Mouse (Mus musculus) monocyte, adult 5-6 weeks (primary cell): Measurements from ENCODE around the gene Rab6b. TPM values are rescaled to one million over a fixed set of nuclear protein-coding genes. Genes with fewer than 3 reads are reported as not detected.

Experiments used
- ATAC-seq: fragments of 153-309, 156-312 bp; replicated peaks from 2 replicates; pipeline ENCODE4 v1.8.0; 2017; ENCODE audit warnings: mild to moderate bottlenecking; ENCODE audit not compliant: low TSS enrichment, insufficient number of reproducible peaks, severe bottlenecking, poor library complexity, low FRiP score
- total RNA-seq: library from RNA; stranded (forward); fragments of 200-1000, 200-491, 200-594 nt; gene quantifications from 3 replicates; pipeline ENCODE4 v1.2.3, GENCODE M21; 2017

Gene Rab6b
- total RNA-seq, 1 experiment from 2014 or later, result 0.48 TPM

GRCm38 (mm10) chr9:103091039-103091883, 20.3 kb upstream of the Rab6b start:
- ATAC-seq, result no peak

- peak; percentile 59 for ATAC-seq
Observed at GRCm38 (mm10) chr9:103092248-103092647, 19.3 kb upstream of the Rab6b start.

DNA sequence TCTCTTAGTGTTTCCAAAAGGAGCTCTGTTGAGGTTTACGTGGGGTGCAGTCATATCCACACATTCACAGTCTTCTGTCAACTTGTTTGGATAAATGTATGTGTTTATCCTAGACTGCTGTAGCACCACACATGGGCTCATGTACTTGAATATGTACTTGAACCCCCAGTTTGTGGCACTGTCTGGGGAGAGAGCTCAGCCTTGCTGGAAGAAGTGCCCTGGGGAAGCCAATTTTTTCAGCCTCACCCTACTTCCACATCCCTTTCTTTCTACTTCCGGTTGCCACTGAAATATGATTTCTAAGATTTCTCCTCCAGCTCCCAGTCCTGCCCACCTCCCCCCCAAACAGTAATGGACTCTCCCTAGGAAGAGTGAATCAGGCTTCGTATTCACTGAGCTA, 17.9 kb upstream of the Rab6b start:
- ATAC-seq, result no peak

DNA sequence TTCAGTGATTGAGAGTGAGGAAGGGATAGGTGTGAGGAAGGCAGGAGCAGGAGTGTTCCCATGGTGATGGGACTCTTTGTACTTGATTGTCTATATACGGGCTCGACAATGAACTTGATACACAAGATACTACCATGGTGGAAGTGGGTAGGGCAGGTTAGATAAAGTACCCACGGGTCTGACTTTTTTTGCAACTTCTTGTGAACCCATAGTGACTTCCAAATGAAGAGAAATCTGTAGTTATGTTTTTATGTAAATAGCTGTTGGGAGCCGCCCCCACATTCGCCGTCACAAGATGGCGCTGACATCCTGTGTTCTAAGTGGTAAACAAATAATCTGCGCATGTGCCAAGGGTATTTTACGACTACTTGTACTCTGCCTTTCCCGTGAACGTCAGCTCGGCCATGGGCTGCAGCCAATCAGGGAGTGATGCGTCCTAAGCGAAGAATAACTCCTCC, 3.2 kb upstream of the Rab6b start:
- 0 out of 2 replicates have a peak, but pooled peaks have one; percentile 19 for ATAC-seq

DNA sequence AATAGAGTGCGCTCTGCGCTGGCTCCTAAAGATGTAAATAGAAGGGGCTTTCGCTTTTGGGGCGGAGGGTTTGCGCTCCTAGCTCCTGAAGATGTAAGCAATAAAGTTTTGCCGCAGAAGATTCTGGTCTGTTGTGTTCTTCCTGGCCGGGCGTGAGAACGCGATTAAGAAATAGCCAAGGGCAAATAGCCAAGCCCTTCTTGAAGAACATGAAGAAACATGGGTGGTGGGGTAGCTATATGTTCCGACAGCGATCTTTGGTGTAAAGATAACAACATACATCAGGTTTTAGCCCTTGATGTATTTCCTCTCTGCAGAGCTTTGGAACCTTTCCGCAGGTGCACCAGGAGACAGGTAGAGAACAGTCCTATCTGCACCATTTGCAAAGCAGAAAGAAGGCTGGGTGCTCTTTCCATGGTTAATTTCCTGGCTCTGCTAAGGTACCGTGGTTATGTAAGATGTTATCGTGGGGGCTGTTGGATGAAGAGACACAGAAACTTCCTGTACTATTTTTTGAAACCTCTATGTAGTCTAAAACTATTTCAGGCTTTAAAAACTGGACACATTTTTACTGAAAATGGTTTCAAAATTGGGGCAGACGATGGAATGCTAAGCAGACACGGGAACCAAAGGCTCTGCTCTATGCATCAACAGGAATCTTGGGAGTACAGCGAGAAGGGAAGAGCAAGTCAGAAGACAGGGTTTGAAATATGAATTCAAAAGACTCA, 2.5 kb upstream of the Rab6b start:
- no peak for ATAC-seq

- ATAC-seq, result no peak
Observed at GRCm38 (mm10) chr9:103109911-103110310, 1.7 kb upstream of the Rab6b start.

GRCm38 (mm10) chr9:103110727-103111501, 673 bp upstream of the Rab6b start:
- no peak for ATAC-seq

- ATAC-seq, result no peak
Observed at GRCm38 (mm10) chr9:103112471-103113271, 1.1 kb downstream of the Rab6b start.

- no peak for ATAC-seq
Observed at GRCm38 (mm10) chr9:103113351-103113750, 1.8 kb downstream of the Rab6b start.

- ATAC-seq, result no peak
Observed at GRCm38 (mm10) chr9:103114326-103114725, 2.7 kb downstream of the Rab6b start.

DNA sequence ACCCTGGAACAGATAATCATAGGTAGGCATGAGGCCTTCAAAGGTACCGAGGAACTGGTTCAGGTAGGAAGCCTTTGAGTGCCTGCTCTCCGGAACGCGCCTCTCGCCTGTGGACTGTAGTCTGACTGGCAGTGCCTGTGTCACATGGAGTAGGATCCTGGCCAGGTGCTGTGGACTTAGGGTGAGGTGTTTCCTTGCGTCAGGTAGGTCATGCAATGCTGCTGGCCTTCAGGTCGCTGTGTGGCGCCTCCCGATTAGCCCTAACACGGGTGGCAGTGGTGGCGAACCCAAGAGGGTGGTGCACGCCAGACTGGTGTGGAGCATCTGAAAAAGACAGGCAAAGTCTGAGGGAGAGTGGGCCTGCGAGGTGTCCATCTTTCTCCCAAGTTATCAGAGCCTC, 3.3 kb downstream of the Rab6b start:
- no peak for ATAC-seq

DNA sequence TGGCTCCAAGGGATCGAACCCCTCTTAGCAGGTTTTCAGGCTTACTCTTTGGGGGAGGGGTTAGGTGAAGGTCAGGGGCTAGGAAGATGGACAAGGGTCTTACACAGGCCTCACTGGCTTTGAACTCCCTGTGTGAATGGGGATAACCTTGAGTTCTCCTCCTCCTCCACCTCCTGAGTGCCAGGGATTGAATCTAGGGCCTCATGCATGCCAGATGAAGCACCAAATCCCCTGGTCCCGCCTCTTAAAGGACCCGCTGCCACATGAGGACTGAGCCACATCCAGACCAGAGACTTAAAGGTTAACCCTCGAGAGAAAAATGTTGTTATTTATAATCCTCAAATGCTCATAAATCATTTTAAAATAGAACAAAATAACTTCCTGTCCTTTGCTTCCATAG, 5.4 kb downstream of the Rab6b start:
- ATAC-seq, result no peak

DNA sequence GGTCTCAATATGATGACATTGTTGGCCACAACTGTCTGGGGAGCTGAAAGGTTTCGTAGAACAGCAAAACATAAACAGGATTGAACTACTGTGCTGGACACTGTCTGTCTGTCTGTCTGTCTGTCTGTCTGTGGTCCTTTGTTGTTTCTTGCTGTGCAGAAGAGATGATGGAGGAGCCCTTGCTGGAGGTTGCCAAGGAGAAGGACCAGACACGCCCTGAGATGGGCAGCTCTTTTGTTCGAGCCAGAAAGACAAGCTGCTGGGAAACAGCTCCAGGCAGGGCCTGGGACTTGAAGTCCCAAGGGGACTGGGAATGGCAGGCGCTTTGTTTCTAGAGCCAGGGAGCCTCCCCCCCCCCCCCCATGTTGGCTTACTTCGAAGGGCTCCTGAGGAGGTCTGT, 5.9 kb downstream of the Rab6b start:
- ATAC-seq, result no peak

DNA sequence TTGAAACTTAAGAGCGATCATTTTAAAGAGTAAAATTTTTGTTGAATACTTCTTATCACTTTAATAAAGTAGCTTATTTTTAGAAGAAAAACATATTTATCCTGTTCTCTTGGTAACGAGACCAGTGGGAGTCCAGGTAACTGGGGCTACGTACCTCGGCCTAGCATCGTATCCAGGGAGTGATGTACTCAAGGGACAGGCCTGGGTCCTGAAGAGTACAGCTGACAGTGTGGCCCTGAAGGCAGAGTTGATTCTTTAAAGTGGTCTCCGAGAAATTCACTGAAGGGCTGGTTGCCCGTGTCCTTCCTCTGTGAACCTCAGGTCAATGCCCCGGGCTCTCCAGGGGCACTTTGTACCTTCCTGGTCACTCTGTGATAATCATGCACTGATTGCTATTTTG, 6.4 kb downstream of the Rab6b start:
- ATAC-seq, result no peak

DNA sequence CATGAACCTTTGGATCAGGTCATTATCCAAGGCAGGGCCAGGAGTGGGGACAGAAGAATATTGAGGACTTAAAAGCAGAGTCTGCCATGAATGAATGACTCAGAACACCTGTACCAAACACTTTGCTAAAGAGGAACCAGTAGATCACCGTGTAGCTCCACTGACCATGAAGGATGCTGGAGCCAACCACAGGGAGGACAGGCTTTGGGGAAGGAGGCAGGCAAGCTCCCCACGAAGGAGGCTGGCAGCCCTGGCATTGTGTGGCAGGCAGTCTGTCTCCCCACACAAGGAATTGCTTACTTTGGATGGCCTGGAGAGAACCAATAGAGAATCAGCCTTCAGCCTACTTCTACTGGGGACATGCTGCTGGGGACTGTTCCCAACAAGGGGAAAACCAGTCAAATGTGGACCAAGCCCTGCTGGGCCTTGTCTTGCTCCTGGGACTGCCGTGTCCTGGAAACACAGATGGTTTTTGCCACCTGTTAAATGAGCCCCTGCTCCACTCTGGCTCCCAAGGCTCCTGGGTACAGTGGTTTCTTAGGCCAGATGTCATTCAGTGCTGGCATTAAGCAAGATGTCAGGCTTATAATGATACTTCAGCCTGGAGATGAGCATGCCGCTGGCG, 7.2 kb downstream of the Rab6b start:
- ATAC-seq, result no peak

GRCm38 (mm10) chr9:103119781-103120180, 8.2 kb downstream of the Rab6b start:
- no peak for ATAC-seq

DNA sequence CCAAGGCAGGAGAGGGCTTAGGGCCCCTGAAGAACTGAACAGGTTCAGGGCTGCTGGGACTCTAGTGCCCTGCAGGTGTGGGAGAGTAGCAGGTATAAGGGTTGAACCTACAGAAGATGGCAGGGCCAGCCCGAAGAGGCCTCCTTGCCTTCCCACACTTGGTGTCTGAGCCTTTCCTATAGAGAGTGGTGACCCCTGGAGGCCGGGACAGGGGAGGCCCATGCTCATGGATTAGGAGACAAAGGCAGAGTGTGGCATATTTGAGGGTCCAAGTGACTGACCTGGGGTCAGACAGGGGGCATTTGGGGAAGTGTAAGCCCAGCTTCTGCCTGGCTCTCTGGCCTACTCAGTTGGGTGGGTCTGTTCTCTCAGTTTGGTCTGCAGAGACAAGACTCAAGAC, 8.6 kb downstream of the Rab6b start:
- no peak for ATAC-seq

GRCm38 (mm10) chr9:103121546-103121945, 10.0 kb downstream of the Rab6b start:
- no peak for ATAC-seq
